Mouse (Mus musculus) gastrocnemius, adult 8-10 months (tissue): ENCODE results near the gene Cep57. TPM values are rescaled to one million over a fixed set of nuclear protein-coding genes. Genes with fewer than 3 reads are reported as not detected.
A peak's percentile ranks its signal among the peaks of the same experiment; 100 is the strongest.

Experiments used
- DNase-seq, 2 experiments: peaks; one replicate each; pipeline ENCODE4 v3.0.0; 2022; ENCODE audit warnings: low spot score in 2 of 2
- total RNA-seq, 4 experiments: library from RNA; stranded (reverse); gene quantifications; 2 replicates each; pipeline ENCODE4 v1.2.4; 2022

Gene Cep57
- total RNA-seq, result 1 to 10 TPM; 4.6 to 6.3 (median 4.9) TPM

DNA sequence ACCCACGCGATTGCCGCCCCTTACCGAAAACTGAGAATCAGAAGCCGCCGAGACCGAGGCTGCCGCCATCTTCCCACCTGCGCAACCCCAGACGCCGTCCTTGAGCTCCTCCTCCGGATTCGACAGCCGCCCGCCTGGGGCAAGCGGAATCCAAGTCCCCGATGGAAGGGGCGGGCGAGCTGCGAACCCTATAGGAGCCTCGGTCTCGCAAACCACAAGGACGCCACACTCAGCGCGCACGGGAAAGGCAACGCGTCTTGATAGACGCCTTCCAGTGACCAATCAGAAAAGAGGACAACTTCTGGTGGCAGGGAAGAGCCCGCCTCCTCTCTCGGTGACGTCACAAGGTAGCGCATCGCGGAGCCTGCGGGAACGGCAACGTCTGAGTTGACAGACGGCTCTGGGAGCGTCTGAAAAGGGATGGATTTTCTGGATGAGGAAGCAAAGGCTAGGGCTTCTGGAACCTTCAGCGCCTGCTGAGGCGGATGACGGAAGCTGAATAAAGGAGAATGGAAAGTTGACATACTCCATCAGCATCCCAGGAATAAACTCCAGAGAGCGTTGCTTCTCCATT, at the start of gene Cep57:
Cep57 (minus strand) TSS at position 276 of the 574 bp plus-strand sequence.
- peak; percentile 86 to 90 for DNase-seq

DNA sequence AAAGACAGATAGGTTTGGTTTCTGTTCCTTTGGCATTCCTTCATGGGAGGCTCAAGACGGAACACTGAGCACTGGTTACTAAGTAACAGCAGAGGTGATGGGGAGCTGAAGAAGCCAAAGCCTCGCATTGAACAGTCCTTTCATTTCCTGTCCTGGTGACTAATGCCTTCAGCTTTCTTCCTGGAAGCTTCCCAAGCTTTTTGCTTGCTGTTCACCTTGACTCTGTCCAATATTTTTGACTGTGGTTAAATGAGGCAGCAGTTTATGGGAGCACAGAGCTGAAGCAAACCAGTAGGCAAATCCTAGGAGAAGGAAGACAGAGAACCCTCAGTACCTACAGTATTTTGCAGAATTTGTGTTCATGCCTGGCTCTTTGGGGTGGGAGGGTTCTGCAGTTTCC, 48.4 kb upstream of the Cep57 start:
- no peak for DNase-seq

DNA sequence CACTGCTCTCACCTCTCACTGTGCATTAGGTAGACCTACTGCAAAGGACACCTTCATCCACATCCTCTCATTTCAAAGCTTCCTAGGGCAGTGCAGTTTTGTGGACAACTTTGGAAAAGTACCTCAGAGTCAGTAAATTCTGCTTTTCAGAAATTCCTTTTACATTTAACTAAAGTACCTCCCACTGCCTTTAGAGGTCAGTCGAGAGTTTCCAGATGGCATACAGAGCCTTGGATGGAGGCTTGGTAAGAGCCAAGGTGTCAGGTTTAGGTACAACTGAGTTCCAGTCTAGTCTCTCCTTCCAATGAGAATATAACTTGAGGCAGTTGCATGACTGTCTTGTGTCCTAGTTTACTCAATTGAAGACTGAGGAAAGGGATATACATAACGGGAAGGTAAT, 47.5 kb upstream of the Cep57 start:
- no peak for DNase-seq

DNA sequence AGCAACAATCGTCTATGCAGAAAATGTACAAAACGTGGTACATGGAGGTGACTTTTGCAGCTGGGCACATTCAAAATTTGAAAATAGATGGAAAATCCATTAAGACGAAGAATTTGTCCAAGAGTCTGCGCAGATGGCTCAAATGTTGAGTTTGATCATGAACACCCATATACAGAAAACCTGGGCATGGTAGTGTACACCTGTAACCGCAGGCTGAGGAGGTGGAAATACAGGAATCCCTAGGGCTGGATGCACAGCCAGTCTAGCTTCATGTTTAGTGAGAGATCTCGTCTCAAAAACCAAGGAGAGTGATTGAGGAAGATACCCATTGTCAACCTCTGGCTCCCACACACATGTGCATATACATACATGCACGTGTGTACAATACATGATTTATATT, 44.7 kb upstream of the Cep57 start:
- DNase-seq, result no peak

DNA sequence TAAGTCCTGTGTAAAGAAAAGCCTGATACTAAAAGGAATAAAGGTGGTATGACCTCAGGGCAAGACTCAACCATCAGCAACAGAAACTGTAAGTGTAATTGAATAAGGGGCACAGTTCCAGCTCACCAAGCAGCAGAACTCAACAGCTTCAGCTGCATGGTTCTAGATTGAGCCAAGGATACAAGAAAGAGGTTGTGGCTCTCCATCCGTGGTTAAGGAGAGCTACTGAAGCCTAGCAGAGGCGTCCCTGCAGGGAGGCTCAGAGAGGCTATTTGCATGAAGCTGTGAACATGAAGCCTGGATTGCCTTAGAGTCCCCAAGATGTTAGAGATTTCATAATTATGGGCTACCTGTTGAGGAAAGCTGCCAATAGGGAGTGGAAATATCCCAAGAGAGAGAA, 40.7 kb upstream of the Cep57 start:
- DNase-seq, result no peak

DNA sequence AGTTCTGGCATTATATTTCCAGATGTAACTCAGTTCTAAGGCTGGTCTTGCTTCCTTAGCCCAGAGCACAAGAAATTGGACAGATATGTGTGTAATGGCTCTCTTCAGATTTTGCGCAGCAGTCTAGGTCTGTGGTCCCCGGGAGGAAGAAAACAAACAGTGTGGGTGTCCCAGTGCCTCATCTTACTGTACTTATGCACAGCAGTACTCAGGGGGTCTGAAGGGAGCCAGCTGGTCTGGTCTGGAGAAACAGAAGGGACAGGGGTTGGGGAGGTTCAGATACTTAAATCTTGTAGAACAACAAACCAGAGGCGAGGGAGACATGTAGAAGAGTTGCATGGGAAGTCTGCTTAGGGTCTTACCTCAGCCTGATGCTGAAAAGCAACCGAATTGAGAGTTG, 29.9 kb upstream of the Cep57 start:
- no peak for DNase-seq

DNA sequence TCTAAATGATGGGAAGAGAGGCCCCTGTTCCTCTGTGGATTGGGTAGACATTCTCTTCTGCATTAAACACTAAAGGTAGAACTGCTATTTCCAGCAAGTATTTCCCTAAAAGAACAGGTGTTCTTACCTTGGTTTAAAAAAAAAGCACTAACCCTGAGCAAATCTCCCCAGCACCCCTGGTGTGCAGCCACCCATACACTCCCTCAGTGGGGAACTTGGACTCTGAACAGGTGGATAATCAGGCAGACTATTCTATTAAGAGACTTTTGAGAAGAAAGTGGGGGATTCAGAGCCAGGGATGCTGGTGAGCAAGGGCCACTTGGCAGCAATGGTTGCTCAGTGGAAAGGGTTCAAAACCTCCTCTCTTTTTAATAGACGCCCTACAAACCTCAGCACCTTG, 29.3 kb upstream of the Cep57 start:
- no peak for DNase-seq

DNA sequence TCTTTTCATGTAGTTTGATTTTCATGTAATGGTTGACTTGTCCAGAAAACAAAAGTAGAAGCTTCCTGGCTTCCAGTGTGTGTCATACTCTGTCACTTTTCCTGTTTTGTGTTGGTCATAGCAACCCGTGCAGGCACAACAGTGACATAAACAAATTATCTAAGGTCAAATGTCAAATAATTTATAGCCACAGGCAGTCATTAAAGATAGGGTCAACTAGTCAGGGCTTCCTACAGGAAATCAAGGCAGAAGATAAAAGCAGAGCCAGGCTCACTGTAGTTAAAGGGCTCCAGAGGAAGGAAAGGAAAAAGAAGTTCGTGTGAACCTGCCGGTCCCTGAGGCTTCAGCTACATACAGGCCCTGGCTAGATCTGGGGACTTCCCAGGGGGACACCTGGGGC, 27.0 kb upstream of the Cep57 start:
- DNase-seq, result no peak

DNA sequence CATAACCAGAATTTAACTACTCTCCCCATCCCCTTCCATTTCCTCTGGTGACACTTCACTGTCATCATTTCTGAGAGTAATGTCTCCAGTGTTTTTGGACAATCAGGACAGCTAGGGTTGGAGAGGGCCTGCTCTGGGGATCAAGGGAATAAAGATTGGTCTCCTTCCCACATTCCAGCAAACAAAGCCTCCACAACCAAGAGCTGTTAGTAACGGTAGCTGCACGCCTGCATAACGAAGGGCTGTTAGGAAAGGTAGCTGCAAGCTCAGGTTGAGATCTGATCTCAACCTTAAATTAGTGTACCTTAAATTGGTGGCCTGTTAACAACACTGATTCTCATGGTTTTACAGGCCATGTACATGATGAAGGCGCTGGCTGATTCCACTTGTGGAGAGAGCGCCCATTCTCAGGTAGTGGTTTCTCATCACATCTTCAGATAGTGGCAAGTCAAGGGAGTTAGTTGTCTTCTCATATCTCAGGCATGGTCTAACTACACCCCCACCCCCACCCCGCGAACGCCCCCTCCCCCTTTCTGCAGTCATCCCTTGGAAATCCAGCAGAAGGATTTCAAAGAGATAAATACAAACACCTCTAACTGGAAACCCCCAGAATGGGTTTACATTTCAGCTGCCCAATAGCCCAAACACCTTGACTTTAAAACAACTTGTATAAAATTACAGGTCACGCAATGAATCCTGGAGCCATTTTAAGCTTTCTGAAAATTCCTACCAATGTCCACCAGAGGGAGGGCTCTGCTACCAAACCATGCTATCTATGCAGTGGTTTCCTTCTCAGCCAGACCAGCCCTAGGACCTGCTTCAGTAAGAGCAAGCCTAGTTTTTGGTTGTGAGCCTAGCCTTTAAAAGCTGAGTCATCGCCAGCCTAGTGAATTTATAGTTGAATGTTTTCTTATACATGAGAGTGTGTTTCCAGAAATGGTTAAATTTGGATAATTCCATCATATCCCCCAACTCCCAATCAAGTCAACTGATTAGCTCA, 21.9 kb upstream of the Cep57 start:
- DNase-seq, result no peak

DNA sequence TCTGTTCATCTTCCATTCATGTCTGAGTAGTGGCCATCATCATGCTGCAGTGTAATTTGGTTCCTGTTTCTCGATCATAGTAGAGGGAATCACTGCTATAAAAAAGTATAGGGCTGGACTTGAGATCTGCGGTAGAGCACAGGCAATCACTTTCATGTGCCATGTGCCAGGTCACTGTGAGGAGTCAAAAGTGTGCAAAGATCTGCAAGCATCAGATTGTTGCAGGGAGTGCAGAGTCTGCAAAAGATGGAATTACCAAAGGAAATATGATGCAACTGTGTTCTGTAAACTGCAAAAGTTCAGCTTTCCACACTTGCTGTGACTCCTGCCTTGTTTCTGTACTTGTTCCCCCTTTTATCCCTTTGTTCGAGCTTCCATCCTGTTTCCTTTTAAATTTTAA, 20.7 kb upstream of the Cep57 start:
- DNase-seq, result no peak

DNA sequence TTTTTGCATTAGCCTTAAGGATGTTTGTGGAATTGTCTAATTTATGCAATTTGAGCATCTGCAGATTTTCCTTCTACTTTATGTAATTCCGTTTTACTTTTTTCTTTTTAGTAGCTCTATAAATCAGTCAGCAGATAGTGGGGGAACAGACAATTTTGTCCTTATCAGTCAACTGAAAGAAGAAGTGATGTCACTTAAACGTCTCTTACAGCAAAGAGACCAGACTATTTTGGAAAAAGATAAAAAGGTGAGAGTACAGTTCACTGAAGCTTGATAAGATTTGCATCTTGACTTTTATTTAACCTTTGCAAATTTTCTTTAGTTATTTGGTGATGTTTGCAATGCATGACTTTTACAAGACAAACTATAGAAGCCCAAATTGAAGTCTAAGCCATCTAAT, 9.8 kb upstream of the Cep57 start:
- DNase-seq, result no peak

DNA sequence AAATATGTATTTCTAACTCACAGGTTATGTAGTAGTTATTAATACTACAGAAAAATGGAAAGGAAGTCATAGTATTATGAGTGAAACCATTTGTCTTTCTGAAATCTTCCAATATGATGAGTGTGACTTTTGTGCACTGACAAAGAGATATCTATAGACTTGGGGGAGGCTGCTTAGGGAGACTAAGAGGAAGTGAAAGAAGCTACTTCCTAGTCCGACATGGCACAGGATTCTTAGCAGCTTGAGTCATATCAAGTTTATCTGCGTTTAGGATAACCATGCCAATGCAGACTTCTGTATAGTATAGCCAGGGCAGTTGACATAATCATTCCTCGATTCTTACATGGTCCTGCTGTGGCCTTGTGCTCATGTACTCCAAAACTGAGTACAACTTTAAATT, 8.3 kb upstream of the Cep57 start:
- no peak for DNase-seq

DNA sequence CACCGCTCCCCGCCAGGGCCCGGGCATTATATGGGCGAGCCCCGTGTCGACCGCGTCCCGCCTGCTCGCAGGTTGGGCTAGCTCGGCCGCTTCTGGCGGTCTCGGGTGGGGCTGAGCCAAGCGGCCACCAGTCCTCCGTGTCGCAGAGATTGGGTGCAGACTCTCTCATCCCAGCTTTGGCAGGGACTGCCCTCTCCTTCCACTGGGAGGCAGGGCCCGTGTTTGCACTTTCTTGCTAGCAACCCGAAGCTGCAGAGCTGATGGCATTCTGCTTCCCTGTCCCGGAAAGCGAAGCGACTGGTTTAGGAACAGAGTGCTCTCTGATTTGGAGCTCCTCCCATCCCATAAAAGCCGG, 1.2 kb upstream of the Cep57 start:
- DNase-seq, result no peak

DNA sequence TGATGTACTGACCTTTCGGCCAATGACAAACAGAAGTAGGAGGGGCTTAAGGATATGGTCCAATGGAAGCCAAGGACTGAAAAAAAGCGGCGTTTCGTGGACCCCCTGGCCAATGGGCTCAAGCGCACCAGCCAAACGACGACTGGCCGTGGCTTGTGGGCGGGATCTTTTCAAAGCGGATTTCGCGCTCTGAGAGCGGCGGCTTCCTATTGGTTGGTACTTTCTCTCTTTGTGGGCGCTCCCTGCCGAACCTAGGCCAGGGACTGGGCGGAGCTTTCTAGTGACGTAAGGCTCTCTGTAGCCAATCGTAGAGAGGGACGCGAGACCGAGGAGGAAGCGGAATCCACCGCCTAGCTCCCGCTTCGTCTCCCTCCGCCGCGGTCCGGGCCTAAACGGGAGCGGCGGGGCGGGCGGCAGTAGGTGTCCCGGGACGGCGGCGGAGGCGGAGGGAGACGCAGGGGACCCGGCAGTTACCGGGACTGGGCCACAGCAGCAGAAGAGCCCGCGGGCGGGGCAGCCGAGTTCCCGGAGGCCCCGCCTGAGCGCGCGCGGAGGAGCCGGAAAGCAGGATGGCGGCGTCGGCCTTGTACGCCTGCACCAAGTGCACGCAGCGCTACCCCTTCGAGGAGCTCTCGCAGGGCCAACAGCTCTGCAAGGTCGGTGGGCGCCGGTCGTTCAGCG, 639 bp upstream of the Cep57 start, which contains the start of gene Fam76b:
Fam76b (plus strand) TSS at position 311 of the 681 bp plus-strand sequence.
- DNase-seq, result peak; percentile 99 to 100

DNA sequence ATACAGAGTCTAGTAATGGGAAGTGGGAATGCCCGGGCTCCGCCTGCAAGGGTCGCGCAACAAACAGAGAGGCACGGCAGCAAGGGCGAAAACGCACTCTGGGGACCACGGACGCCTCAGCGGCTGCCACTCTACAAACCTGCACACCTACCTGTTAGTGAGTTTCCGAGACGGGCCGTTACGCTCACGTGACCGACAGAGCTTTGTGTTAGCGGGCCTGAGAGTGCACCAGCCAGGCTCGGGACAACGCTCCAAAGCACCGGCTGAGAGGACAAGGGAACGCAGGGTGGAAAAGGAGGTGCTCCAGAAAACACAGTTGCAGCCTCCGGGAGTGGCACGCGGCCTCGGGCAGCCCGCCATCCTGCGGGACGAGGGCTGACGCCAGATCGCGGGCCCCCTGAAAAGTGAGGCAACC, 509 bp downstream of the Cep57 start:
- DNase-seq, result peak in 1 of 2 experiments; percentile 31

DNA sequence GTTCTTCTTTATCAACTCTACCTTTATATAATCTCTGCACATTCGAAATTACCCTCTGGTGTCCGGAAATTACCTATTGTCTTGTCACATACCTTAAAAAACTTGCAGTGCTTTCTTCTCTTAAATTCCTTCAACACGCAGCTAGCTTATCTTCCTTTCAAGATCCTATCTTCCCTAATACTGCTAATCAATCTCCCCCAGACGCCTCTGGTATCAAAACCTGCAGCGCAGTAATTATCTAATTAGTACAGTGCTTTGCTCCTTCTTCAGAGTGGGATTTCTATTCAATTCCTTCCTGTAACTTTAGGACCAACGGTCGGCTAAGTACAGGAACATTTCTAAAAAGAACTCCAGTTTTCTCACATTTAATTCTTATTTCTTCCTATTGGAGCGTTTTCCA, 1.0 kb downstream of the Cep57 start:
- no peak for DNase-seq

DNA sequence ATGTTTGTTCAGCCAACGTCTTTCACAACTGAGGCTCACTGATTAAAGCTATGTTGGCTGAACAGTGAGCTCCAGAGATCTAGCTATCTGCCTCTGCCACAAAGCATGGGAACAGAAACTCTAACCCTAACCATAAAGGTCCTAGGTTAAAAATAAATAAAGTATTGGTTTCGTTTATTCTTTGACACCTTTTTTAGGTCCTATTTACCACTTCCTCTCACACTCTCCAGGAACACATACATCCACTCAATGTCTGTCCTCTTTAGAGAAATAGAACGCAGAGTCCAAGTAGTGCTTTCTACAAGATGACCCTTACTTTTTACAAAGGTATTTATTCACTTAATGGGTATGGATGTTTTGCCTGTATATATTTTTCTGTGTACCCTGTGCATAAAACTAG, 6.1 kb downstream of the Cep57 start:
- no peak for DNase-seq

DNA sequence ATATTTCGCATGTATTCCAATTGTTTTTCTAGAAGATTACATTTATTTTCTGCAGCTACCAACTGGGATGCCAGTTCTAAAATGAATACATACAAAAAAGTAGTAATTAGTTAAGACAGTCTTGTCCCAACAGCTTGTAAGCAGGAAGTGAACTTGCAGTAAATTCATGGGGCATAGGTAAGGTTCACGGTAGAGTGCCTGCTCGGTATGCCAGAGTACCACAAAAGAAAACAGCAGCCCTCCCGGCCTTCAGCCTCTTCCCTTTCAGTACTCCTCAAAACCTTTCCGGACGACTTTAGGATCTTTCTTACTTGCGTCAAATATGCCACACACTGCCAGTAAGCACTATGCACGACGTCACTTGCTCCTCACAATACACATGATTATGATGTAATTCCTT, 8.5 kb downstream of the Cep57 start:
- no peak for DNase-seq

DNA sequence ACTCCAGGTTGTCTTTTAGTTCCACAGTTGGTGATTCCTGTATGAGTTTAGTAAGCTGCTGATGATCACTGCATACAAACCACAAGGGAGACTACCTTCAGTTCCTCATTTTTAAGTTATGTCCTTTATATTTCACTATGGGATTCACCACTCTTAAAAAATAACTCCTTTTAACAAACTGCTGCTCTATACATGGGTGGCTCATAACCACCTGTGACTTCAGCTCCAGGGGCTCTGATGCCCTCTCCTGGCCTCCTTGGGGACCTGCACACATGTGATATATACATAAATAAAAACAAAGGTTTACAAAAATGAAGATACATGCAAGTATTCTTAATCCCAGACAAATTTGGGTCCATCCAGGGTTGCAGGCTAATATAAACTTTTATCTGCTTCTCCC, 17.0 kb downstream of the Cep57 start:
- DNase-seq, result no peak

DNA sequence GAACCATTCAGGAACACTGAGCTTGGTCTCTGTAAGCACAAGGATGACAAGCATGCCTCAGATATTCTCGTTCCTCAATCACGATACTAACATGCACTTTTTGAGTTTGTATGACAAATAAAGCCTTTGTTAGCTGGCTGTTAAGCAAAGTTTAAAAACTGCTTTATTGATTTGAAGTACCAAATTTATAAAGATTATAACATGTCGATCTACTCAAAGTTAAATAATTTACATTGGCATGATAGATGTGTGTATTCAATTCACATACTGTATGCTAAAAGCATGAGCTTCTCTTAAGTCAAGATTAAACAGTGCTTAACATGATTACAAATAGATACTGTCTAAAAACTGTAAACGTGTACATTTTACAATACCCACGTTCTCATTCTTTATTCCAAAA, 19.2 kb downstream of the Cep57 start:
- no peak for DNase-seq

DNA sequence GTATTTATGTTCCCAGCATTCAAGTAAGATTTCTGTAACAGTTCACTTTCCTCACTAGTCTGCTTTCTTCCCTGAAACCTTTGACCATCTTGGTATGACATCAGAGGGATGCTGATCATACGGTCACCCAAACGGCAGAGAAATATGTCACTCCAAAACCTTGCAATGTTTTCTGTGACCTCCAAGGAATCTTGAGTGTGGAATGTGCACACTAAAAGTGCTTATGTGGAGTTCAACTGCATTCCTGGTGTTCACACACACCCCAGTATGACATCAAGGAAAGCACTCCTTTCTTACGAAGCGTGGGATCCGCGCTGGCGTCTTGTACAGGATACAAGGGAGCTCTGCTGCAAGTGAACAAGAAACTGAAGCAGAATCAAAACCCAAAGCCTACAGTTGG, 20.1 kb downstream of the Cep57 start:
- DNase-seq, result no peak

DNA sequence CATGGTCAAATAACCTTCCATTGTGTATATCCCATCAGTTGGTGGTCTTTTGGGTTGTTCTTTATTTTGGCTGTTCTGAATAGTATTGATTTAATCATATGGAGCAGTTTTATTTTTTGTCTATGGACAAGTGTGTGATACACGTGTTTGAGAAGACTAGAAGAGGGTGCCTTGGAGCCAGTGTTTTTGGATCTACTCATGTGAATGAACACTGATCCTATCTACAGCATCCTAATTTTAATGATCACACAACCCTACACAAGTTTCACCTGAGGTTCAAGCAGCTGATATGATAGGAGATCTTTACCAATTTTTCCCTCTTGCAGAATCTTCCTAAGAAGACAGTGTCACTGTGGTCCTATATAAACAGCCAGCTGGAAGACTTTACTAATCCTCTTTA, 22.4 kb downstream of the Cep57 start:
- no peak for DNase-seq
